ENCODE assay signal across 11 mouse cellular contexts in the genomic region with DNA sequence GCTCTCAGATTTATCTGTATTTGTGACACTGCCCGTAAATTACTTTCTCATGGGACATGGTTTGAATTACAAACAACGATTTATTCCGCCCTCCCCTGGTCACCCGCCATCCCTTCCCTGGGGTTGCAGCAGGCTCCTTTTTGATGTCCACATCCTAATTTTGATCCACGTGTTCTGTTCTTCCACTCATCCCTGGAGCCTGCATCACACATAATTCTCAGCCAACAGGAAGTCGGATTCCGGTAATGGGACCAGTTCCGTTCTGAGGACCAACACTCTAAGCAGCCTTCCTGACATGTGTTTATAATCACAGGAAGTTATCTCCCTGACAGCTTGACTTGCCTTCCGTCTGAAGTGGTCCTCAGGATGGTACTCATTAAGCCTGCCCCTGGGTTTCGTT.
A peak's percentile ranks its signal among the peaks of the same experiment; 100 is the strongest.
DNase-seq lines count a peak whose midpoint lies in the region; ATAC-seq lines count a peak whose summit lies in the region.
"Had no signal": no experiment of that assay in that cellular context is flagged by ENCODE, and none has a peak within 500 bp of the region (broad histone marks: within the 10 kb centered on the region; RNA-seq: fewer than 3 reads in every experiment).

No protein-coding gene starts in this region.

- no peak overlapping the region for H3K9ac ChIP-seq in heart, embryonic 14.5 days (ENCODE audit: low read length)
- H3K9ac ChIP-seq in hindbrain, embryonic 11.5 days (ENCODE audit: low read depth, low read length), result no peak overlapping the region
- H3K9ac ChIP-seq: stomach, embryonic 15.5 days had no signal

- no peaks in the 10 kb centered on the region for H3K36me3 ChIP-seq in heart, embryonic 10.5 days
- H3K36me3 ChIP-seq in heart, embryonic 14.5 days (ENCODE audit: control insufficient read depth, insufficient read depth, low read length), result no peaks in the 10 kb centered on the region
- no peaks in the 10 kb centered on the region for H3K36me3 ChIP-seq in hindbrain, embryonic 11.5 days (ENCODE audit: control insufficient read depth, insufficient read depth, low read length)
- H3K36me3 ChIP-seq: stomach, embryonic 15.5 days had no signal

- H3K4me3 ChIP-seq in heart, embryonic 10.5 days, result no peak overlapping the region
- H3K4me3 ChIP-seq in heart, embryonic 14.5 days (ENCODE audit: control insufficient read depth in 1 of 2, insufficient read depth in 1 of 2, low read depth in 1 of 2, low read length in 2 of 2), result no peak overlapping the region
- no peak overlapping the region for H3K4me3 ChIP-seq in hindbrain, embryonic 11.5 days (ENCODE audit: low read depth, low read length)
- H3K4me3 ChIP-seq: stomach, embryonic 15.5 days had no signal

- 61% methylated on average over 10 of the region's 10 CpGs for whole genome bisulfite sequencing in heart, embryonic 10.5 days
- WGBS in heart, embryonic 14.5 days, result 60% methylated on average over 10 of the region's 10 CpGs
- WGBS in hindbrain, embryonic 11.5 days, result 67% methylated on average over 10 of the region's 10 CpGs

- 0 out of 2 replicates have a peak, but pooled peaks cover 4% of the 10 kb centered on the region for H3K4me1 ChIP-seq in heart, embryonic 10.5 days
- peaks cover 0 to 5% of the 10 kb centered on the region in 2 experiments; a peak in 2 of 4 replicates for H3K4me1 ChIP-seq in heart, embryonic 14.5 days (ENCODE audit: control insufficient read depth in 2 of 2, insufficient read depth in 2 of 2, low read length in 2 of 2)
- H3K4me1 ChIP-seq in hindbrain, embryonic 11.5 days (replicated peaks; ENCODE audit: control insufficient read depth, insufficient read depth, low read length), result no peaks in the 10 kb centered on the region

- no peak overlapping the region for H3K27ac ChIP-seq in heart, embryonic 10.5 days
- peak overlapping the region; percentile 19 to 22; a peak in 1 of 4 replicates for H3K27ac ChIP-seq in heart, embryonic 14.5 days (replicated peaks in 1 of 2; ENCODE audit: control insufficient read depth in 1 of 2, insufficient read depth in 1 of 2, low read depth in 2 of 2, low read length in 2 of 2)
- no peak overlapping the region for H3K27ac ChIP-seq in hindbrain, embryonic 11.5 days (ENCODE audit: low read depth, low read length)
- H3K27ac ChIP-seq: stomach, embryonic 15.5 days had no signal

- no peak for ATAC-seq in heart, embryonic 14.5 days (ENCODE audit: insufficient number of reproducible peaks, insufficient read depth, low FRiP score, low read depth)
- ATAC-seq in hindbrain, embryonic 11.5 days (ENCODE audit: low FRiP score), result no peak
- ATAC-seq: intestine, embryonic 16.5 days had no signal

- no peaks in the 10 kb centered on the region for H3K27me3 ChIP-seq in heart, embryonic 10.5 days (ENCODE audit: insufficient read depth, poor library complexity, severe bottlenecking)
- no peaks in the 10 kb centered on the region for H3K27me3 ChIP-seq in heart, embryonic 14.5 days (ENCODE audit: control insufficient read depth, insufficient read depth, low read length)
- no peaks in the 10 kb centered on the region for H3K27me3 ChIP-seq in hindbrain, embryonic 11.5 days (ENCODE audit: control insufficient read depth, insufficient read depth, low read length)
- H3K27me3 ChIP-seq: stomach, embryonic 15.5 days had no signal

- DNase-seq in heart, adult 11 months, result peak; percentile 97
- DNase-seq in heart, embryonic 10.5 days (ENCODE audit: low spot score), result no peak
- DNase-seq in embryo, embryonic 11.5 days (ENCODE audit: low read depth, low spot score), result peak; percentile 32
- peak; percentile 49 for DNase-seq in kidney, postnatal 10 days
- DNase-seq in cerebellum, postnatal 10 days, result no peak
- DNase-seq in hindbrain, embryonic 11.5 days (ENCODE audit: low spot score), result no peak
- no peak for DNase-seq in left cerebral cortex, adult 9 months (ENCODE audit: low spot score in 2 of 2)
- DNase-seq: cerebellum, postnatal 25 days had no signal

- H3K4me2 ChIP-seq in heart, embryonic 14.5 days (ENCODE audit: low read length), result no peak overlapping the region
- no peak overlapping the region for H3K4me2 ChIP-seq in hindbrain, embryonic 11.5 days (replicated peaks; ENCODE audit: low read depth, low read length)
- H3K4me2 ChIP-seq: stomach, embryonic 15.5 days had no signal

- no peaks in the 10 kb centered on the region for H3K9me3 ChIP-seq in heart, embryonic 10.5 days
- H3K9me3 ChIP-seq in heart, embryonic 14.5 days (ENCODE audit: control insufficient read depth, low read length), result no peaks in the 10 kb centered on the region
- H3K9me3 ChIP-seq in hindbrain, embryonic 11.5 days (ENCODE audit: control insufficient read depth, low read length), result no peaks in the 10 kb centered on the region
- H3K9me3 ChIP-seq: stomach, embryonic 15.5 days had no signal

Comparison
In these comparisons a context has a peak if more than half of its experiments do, and no peak if none do; other contexts are left out.
1. DNase-seq: peak in heart, adult 11 months (single experiment), embryo, embryonic 11.5 days (single experiment) and kidney, postnatal 10 days (single experiment); none in heart, embryonic 10.5 days (single experiment), cerebellum, postnatal 10 days (0 of 2), hindbrain, embryonic 11.5 days (single experiment) and left cerebral cortex, adult 9 months (0 of 2).
2. H3K27ac ChIP-seq: peak in heart, embryonic 14.5 days (2 of 2); none in heart, embryonic 10.5 days (single experiment) and hindbrain, embryonic 11.5 days (single experiment).